Mouse (Mus musculus): Measurements from ENCODE around the gene Prkaa2. TPM values are rescaled to one million over a fixed set of nuclear protein-coding genes. Genes with fewer than 3 reads are reported as not detected.
A peak's percentile ranks its signal among the peaks of the same experiment; 100 is the strongest.

Prkaa2 gene
- polyA plus RNA-seq, 1 experiment from 2014 or later: 2.4 TPM

DNA sequence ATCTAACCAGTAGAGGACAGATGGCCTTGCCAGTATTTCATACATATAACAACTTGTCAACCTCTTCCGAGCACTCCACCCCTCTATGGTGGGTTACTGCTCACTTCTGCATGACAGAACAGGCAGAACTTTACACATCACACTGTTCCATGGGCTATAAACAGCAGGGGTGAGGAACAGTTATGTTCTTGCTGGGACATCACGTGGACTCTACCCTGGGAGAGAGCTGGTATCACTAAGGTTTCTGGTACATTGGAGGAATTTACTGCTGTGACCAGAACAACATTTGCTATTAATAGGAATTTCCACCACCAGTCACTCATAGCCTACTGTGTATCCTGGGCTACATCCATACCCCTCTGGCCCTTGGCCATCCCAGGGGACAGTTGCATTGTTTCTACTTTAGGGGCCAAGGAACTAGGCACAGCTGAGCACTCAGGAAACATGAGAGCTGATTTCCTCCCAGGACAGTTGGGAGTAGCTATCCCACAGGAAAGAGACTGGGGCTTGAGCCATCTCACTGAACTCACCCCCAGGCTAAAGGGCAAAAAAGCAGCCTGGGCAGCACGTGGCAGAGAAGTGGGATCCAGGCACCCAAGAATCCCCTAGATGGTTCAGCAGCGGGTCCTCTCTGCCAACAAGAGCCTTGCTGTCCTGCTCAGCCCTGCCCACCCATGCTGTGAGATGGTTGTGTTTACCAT is 23.8 kb upstream of the Prkaa2 start:
- Histone ChIP-seq H3K4me3 (no peak overlapping the region), H3K9ac (no peak overlapping the region), H3K27me3 (no peaks in the 10 kb centered on the region), H3K36me3 (no peaks in the 10 kb centered on the region), H3K4me1 (0 out of 2 replicates have a peak, but pooled peaks cover 4% of the 10 kb centered on the region), H3K9me3 (no peaks in the 10 kb centered on the region), H3K4me2 (no peak overlapping the region), H3K27ac (no peak overlapping the region)
- 78% methylated on average over 4 of the region's 4 CpGs for WGBS
- no peak for ATAC-seq (ENCODE audit: borderline replicate concordance, extremely low read depth, low FRiP score, low TSS enrichment)

DNA sequence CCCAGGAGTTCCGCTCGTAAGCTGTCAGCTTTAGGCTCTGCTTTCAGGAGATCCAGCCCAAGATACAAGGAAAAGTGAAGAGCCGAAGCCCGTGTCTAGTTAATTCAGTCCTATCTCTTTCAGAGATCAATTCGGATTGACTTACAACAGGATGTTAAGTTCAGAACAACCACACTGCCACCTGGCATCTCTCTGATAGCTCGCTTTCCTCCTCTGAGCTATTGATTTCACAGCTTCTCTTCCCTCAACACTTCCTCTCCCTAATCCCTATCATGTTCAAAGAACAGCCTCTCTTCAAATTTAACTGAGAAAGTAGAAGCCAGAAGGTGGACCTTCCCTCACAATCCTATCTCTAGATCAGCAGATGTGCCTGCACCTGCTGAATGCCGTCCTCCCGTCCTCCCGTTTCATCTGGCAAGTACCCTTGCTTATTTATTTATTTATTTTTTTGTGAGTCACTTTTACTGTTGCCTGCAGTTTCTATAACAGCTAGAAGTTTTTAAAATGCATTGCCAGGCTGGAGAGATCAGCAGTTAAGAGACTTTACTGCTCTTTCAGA is 22.1 kb upstream of the Prkaa2 start:
- Histone ChIP-seq H3K4me2 (no peak overlapping the region), H3K9ac (no peak overlapping the region), H3K4me1 (0 out of 2 replicates have a peak, but pooled peaks cover 4% of the 10 kb centered on the region), H3K4me3 (no peak overlapping the region), H3K27ac (no peak overlapping the region), H3K36me3 (no peaks in the 10 kb centered on the region), H3K9me3 (no peaks in the 10 kb centered on the region), H3K27me3 (no peaks in the 10 kb centered on the region)
- ATAC-seq (ENCODE audit: borderline replicate concordance, extremely low read depth, low FRiP score, low TSS enrichment): no peak
- WGBS: 69% methylated on average over 9 of the region's 9 CpGs

DNA sequence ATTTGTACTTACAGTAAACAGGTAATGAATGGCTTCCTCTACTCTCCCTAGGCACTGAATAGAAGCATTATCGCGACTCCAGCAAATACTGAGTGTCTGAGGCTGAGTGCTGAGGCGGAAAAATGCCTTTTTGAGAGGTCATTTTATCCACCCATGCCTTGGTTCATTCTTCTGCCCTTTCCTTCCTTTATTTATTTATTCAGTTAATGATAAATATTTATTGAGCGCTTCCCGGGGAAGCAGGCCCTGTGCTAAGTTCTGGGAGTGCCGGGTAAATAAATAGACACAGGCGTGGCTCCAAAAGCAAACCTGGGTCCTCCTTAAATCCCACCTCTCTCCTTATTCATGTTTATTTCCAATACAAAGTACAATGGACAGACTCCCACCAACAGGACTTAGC is 19.5 kb upstream of the Prkaa2 start:
- Histone ChIP-seq H3K4me3 (no peak overlapping the region), H3K9ac (no peak overlapping the region), H3K4me2 (no peak overlapping the region; the same call in 1 of the 2 replicates), H3K4me1 (0 out of 2 replicates have a peak, but pooled peaks cover 4% of the 10 kb centered on the region), H3K27ac (no peak overlapping the region), H3K36me3 (no peaks in the 10 kb centered on the region), H3K27me3 (no peaks in the 10 kb centered on the region), H3K9me3 (no peaks in the 10 kb centered on the region)
- no peak for ATAC-seq (ENCODE audit: borderline replicate concordance, extremely low read depth, low FRiP score, low TSS enrichment)
- WGBS: 23% methylated on average over 7 of the region's 7 CpGs

DNA sequence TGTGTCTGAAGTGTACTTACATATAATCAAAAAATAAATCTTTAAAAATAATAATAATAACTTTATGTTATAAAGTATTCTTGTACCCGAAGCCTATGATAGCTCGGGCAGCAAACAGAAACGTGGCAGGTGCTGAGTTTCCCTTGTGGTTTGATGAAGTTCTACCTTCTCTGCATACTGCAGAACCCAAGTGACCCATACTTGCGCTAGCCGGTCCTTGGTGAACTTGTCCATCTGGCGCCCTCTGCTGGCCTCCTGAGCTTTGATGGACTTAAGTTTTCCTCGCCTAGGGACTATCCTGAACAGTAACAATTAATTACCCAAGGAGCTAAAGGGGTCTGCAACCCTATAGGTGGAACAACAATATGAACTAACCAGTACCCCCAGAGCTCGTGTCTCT is 12.7 kb upstream of the Prkaa2 start:
- Histone ChIP-seq H3K36me3 (no peaks in the 10 kb centered on the region), H3K4me1 (no peaks in the 10 kb centered on the region), H3K4me3 (no peak overlapping the region), H3K27me3 (no peaks in the 10 kb centered on the region), H3K9me3 (no peaks in the 10 kb centered on the region), H3K4me2 (no peak overlapping the region), H3K27ac (no peak overlapping the region), H3K9ac (no peak overlapping the region)
- no peak for ATAC-seq (ENCODE audit: borderline replicate concordance, extremely low read depth, low FRiP score, low TSS enrichment)
- 48% methylated on average over 8 of the region's 8 CpGs for WGBS

DNA sequence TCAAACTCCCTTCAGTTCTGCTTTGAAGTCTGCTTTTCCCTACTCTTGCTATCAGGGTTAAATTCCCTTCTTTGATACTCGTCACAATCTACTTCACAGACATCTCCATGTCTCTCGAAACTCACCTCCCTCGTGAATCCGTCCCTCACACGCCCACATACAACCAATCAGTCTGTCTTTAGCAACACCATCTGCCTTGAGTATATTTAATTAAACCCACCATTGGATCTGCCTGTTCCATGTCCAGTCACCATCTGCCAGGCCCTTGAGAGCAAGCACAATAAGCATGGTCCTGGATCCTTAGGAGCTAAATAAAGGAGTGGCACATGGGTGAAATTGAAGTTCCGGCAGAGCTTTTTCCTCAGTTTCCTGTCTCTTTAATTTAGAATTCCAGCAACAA is 11.4 kb upstream of the Prkaa2 start:
- no peak for ATAC-seq (ENCODE audit: borderline replicate concordance, extremely low read depth, low FRiP score, low TSS enrichment)
- H3K4me2 ChIP-seq: no peak overlapping the region
- no peaks in the 10 kb centered on the region for H3K9me3 ChIP-seq
- no peaks in the 10 kb centered on the region for H3K36me3 ChIP-seq
- WGBS: 77% methylated on average over 6 of the region's 6 CpGs
- H3K4me3 ChIP-seq: no peak overlapping the region
- H3K27me3 ChIP-seq: no peaks in the 10 kb centered on the region
- no peak overlapping the region for H3K27ac ChIP-seq
- no peaks in the 10 kb centered on the region for H3K4me1 ChIP-seq
- H3K9ac ChIP-seq: no peak overlapping the region

DNA sequence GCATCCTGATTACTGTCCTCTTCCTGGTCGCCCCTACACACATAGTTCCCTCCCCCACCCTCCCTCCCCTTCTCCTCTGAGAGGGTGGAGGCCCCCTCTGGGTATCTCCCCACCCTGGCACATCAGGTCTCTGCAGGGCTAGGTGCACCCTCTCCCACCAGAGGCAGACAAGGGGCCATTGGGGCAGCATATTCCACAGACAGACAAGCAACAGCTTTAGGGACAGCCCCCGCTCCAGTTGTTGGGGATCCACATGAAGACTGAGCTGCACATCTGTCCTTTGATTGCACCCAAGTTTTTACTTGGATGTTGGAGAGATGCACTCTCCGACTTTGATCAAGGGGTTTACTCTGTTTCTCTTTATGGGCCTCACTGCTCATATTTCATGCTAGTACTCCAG is 3.8 kb upstream of the Prkaa2 start:
- H3K4me1 ChIP-seq: peaks cover 10% of the 10 kb centered on the region
- H3K27ac ChIP-seq: no peak overlapping the region
- no peak overlapping the region for H3K4me3 ChIP-seq
- H3K4me2 ChIP-seq: no peak overlapping the region
- H3K27me3 ChIP-seq: peaks cover 10% of the 10 kb centered on the region
- no peaks in the 10 kb centered on the region for H3K9me3 ChIP-seq
- H3K36me3 ChIP-seq: no peaks in the 10 kb centered on the region
- 57% methylated on average over 3 of the region's 3 CpGs for WGBS
- no peak for ATAC-seq (ENCODE audit: borderline replicate concordance, extremely low read depth, low FRiP score, low TSS enrichment)
- no peak overlapping the region for H3K9ac ChIP-seq

DNA sequence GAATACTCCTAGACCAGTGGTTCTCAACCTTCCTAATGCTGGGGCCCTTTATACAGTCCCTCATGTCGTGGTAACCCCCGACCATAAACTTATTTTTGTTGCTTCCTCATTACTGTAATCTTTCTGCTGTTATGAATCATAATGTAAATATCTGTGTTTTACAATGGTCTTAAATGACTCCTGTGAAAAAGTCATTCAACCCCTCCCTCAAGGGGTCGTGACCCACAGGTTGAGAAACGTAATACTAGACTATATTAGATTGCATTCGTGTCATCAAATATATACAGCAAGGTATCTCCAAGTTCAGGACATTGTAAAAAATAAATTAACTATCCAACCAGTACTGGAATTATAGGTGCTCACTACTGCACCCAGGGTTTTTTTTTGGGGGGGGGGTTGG is 3.4 kb upstream of the Prkaa2 start:
- no peak for ATAC-seq (ENCODE audit: borderline replicate concordance, extremely low read depth, low FRiP score, low TSS enrichment)
- Histone ChIP-seq H3K9ac (no peak overlapping the region), H3K27me3 (peaks cover 14% of the 10 kb centered on the region), H3K4me3 (no peak overlapping the region), H3K27ac (no peak overlapping the region), H3K9me3 (no peaks in the 10 kb centered on the region), H3K4me2 (no peak overlapping the region), H3K36me3 (no peaks in the 10 kb centered on the region), H3K4me1 (peaks cover 10% of the 10 kb centered on the region)
- 72% methylated on average over 5 of the region's 5 CpGs for WGBS

DNA sequence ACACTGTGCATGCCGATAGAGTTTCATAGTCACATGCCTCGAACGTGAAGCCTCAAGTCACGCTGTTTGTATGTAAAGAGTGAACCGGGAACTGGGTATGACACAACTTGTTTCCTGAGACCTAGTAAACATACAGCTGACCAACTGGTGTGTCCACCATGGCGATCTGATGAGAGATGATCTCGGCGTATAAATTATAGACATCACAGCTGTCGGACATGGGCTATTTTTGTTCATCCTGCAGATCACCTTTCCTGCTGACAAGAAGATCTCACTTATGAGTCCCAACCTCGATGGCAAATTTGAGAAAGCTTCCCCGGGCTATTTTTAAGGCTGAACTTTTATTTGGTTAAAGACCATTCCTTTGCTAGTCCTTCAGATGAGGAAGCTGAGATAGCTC is 2.1 kb upstream of the Prkaa2 start:
- Histone ChIP-seq H3K9ac (no peak overlapping the region), H3K4me2 (no peak overlapping the region), H3K4me3 (no peak overlapping the region), H3K36me3 (no peaks in the 10 kb centered on the region), H3K4me1 (peaks cover 10% of the 10 kb centered on the region), H3K27ac (no peak overlapping the region), H3K27me3 (peaks cover 21% of the 10 kb centered on the region), H3K9me3 (no peaks in the 10 kb centered on the region)
- no peak for ATAC-seq (ENCODE audit: borderline replicate concordance, extremely low read depth, low FRiP score, low TSS enrichment)
- 79% methylated on average over 11 of the region's 11 CpGs for WGBS

DNA sequence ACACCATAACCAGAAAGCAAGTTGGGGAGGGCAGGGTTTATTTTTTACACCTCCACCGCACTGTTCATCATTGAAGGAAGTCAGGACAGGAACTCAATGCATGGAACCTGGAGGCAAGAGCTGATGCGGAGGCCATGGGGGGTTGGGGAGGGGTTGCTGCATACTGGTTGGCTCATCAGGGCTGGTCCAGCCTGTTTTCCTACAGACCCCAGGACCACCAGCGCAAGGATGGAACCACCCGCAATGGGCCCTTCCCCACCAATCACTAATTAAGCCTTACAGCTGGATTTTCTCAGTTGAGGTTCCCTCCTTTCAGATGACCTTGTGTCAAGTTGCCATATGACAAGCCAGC is 970 bp upstream of the Prkaa2 start:
- no peak overlapping the region for H3K27ac ChIP-seq
- peak overlapping the region; percentile 98 for H3K4me2 ChIP-seq
- no peaks in the 10 kb centered on the region for H3K9me3 ChIP-seq
- no peaks in the 10 kb centered on the region for H3K36me3 ChIP-seq
- no peak overlapping the region; the same call in 1 of the 2 replicates for H3K4me3 ChIP-seq
- peaks cover 10% of the 10 kb centered on the region for H3K4me1 ChIP-seq
- peaks cover 21% of the 10 kb centered on the region for H3K27me3 ChIP-seq
- 70% methylated on average over 4 of the region's 4 CpGs for WGBS
- no peak for ATAC-seq (ENCODE audit: borderline replicate concordance, extremely low read depth, low FRiP score, low TSS enrichment)
- no peak overlapping the region for H3K9ac ChIP-seq

DNA sequence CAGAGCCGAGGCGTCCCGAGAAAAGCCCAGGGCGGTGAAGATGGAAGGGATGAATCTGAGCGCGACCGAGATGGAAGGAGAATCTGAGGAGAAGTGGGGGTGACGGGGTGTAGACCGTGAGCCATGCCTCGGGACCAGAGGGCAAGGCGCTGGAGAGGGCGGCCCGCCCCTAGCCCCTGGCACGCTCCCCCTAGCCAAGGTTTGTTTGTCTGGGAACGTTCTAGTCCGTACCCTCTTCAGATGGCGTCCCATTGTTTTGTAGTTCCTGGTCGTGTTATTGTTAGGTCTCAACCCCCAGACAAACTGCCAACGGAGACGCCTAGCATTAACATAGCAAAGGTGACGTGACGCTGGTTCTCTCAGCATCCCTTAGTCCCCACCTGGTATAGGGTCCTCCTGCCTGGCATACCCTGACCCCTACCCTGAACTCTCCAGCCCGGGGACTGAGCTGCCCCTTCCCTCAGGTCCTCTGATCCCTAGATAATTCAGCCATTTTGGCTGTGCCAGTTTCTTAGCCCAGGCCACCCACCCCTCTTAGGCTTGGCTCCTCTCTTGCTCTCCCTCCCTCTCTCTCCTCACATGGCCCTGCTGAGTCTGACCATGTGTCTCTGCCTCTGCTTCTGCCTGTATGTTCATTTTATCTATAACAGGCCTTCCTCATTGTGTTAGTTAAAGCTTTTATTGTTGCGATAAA is 447 bp upstream of the Prkaa2 start:
- H3K27ac ChIP-seq: no peak overlapping the region
- no peaks in the 10 kb centered on the region for H3K36me3 ChIP-seq
- peak overlapping the region; percentile 63 for H3K9ac ChIP-seq
- H3K9me3 ChIP-seq: no peaks in the 10 kb centered on the region
- H3K4me3 ChIP-seq: peak overlapping the region; percentile 74
- peaks cover 10% of the 10 kb centered on the region for H3K4me1 ChIP-seq
- H3K27me3 ChIP-seq: peaks cover 21% of the 10 kb centered on the region
- 3% methylated on average over 24 of the region's 24 CpGs for WGBS
- peak overlapping the region; percentile 98 for H3K4me2 ChIP-seq
- peak; percentile 70 for ATAC-seq (ENCODE audit: borderline replicate concordance, extremely low read depth, low FRiP score, low TSS enrichment)

DNA sequence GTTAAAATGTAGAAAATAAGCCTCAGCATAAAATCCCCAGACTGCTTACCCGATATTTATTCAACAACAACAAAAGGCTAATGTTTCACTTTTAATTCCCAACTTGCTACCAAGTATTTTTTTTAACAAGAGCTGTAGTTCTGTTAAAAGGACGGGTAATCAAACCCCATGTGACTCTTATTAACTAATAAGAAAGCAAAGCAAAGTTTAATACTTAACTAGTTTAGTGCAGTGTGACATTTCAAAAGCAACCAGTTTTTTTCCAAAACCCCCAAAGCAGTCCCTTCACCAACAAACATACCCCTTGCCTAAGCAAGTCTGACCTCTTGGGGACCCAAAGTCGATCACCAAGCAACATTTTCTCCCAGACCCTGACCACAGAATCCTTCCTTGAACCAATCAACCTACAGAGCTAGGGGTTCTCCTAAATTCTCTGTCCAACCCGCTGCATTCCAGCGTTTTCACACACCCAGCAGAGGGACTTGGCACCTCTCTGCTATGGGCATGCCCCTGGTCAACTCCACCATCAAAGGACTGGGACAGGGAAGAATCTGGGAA is 970 bp downstream of the Prkaa2 start:
- peak overlapping the region; percentile 98 for H3K4me2 ChIP-seq
- H3K27me3 ChIP-seq: peaks cover 21% of the 10 kb centered on the region
- peak overlapping the region; percentile 74 for H3K4me3 ChIP-seq
- H3K9ac ChIP-seq: no peak overlapping the region; the same call in 1 of the 2 replicates
- ATAC-seq (ENCODE audit: borderline replicate concordance, extremely low read depth, low FRiP score, low TSS enrichment): no peak
- no peaks in the 10 kb centered on the region for H3K36me3 ChIP-seq
- WGBS: 24% methylated on average over 5 of the region's 5 CpGs
- no peak overlapping the region for H3K27ac ChIP-seq
- H3K4me1 ChIP-seq: peaks cover 10% of the 10 kb centered on the region
- H3K9me3 ChIP-seq: no peaks in the 10 kb centered on the region
